Mouse (Mus musculus) adrenal gland, adult 2 months (tissue): ENCODE measurements at regions not wholly inside any gene's neighbourhood (a gene's known extent, or its start where the extent isn't known, plus 50 kb on each side); places are given as distances from the start of the nearest gene placed in this dataset.

Experiments
- DNase-seq: peaks from one replicate; pipeline ENCODE4 v3.0.0; 2021

- DNase-seq, result no peak
These were observed 119.2 kb upstream of the Ccdc122 start for GRCm38 (mm10) chr14:76917139-76917929.

- peak; percentile 14 for DNase-seq
These were observed 122.7 kb upstream of the Ccdc122 start for GRCm38 (mm10) chr14:76913850-76914249.

GRCm38 (mm10) chr14:76912301-76913001 is 124.1 kb upstream of the Ccdc122 start:
- peak; percentile 56 for DNase-seq

GRCm38 (mm10) chr14:76911271-76911670 is 125.3 kb upstream of the Ccdc122 start:
- no peak for DNase-seq

GRCm38 (mm10) chr14:76910186-76910585 is 126.4 kb upstream of the Ccdc122 start:
- DNase-seq, result peak; percentile 9

- DNase-seq, result peak; percentile 70
These were observed 128.6 kb upstream of the Ccdc122 start for GRCm38 (mm10) chr14:76907941-76908340.

- peak; percentile 9 for DNase-seq
These were observed 133.4 kb upstream of the Ccdc122 start for GRCm38 (mm10) chr14:76902962-76903757.

GRCm38 (mm10) chr14:76901490-76901889 is 135.1 kb upstream of the Ccdc122 start:
- DNase-seq, result no peak

- DNase-seq, result peak; percentile 17
These were observed 137.2 kb upstream of the Ccdc122 start for GRCm38 (mm10) chr14:76899331-76899730.

GRCm38 (mm10) chr14:76887708-76888107 is 148.9 kb upstream of the Ccdc122 start:
- no peak for DNase-seq

- DNase-seq, result no peak
These were observed 149.4 kb upstream of the Ccdc122 start for GRCm38 (mm10) chr14:76887201-76887600.

GRCm38 (mm10) chr14:76883231-76883651 is 153.3 kb upstream of the Ccdc122 start:
- peak; percentile 23 for DNase-seq

- peak; percentile 60 for DNase-seq
These were observed 153.8 kb upstream of the Ccdc122 start for GRCm38 (mm10) chr14:76882711-76883171.

GRCm38 (mm10) chr14:76880851-76881250 is 155.7 kb upstream of the Ccdc122 start:
- no peak for DNase-seq

- DNase-seq, result no peak
These were observed 159.3 kb upstream of the Ccdc122 start for GRCm38 (mm10) chr14:76877306-76877705.

GRCm38 (mm10) chr14:76876015-76876414 is 160.6 kb upstream of the Ccdc122 start:
- peak; percentile 48 for DNase-seq

GRCm38 (mm10) chr14:76875266-76875900 is 161.2 kb upstream of the Ccdc122 start:
- no peak for DNase-seq

- peak; percentile 46 for DNase-seq
These were observed 161.9 kb upstream of the Ccdc122 start for GRCm38 (mm10) chr14:76874542-76875265.

GRCm38 (mm10) chr14:76873684-76874083 is 162.9 kb upstream of the Ccdc122 start:
- no peak for DNase-seq

GRCm38 (mm10) chr14:76872976-76873375 is 163.6 kb upstream of the Ccdc122 start:
- DNase-seq, result no peak

GRCm38 (mm10) chr14:76872510-76872909 is 164.1 kb upstream of the Ccdc122 start:
- no peak for DNase-seq
